Mouse (Mus musculus): Measurements from ENCODE around the gene Adgrl3. TPM values are rescaled to one million over a fixed set of nuclear protein-coding genes. Genes with fewer than 3 reads are reported as not detected.

Gene Adgrl3
- total and polyA plus RNA-seq, 3 experiments, result not detected

DNA sequence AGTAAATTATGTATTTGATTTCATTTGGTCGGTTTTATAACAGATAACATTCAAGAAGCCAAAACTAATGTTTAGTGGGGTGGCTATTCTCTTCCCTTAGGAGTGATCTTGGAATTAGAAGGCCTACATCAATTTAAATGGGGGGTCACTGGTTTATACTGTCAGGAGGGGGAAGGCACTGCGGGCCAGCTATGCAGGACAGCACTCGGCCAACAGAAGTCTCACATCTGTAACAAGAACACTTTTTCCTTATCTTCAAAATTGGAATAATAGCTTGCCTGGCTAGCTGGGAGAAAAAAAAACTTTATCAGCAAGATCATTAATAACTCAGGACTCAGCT, 325.1 kb downstream of the Adgrl3 start:
- H3K9ac ChIP-seq (ENCODE audit: control insufficient read depth, low read depth, low read length, poor library complexity, severe bottlenecking), result no peak overlapping the region
- no peaks in the 10 kb centered on the region for H3K36me3 ChIP-seq (ENCODE audit: control insufficient read depth in 1 of 2, insufficient read depth in 2 of 2, low read length in 2 of 2)
- no peak for DNase-seq (ENCODE audit: low read depth, low spot score)
- H3K4me1 ChIP-seq (ENCODE audit: control insufficient read depth in 1 of 2, insufficient read depth in 2 of 2, low read length in 2 of 2), result no peaks in the 10 kb centered on the region
- H3K27me3 ChIP-seq (ENCODE audit: control insufficient read depth in 1 of 2, insufficient read depth in 2 of 2, low read length in 2 of 2), result no peaks in the 10 kb centered on the region
- TF ChIP-seq MYC (IDR thresholded peaks at IDR 0.05; ENCODE audit: low read depth, low read length), result no peak
- TF ChIP-seq POLR2AphosphoS5 (IDR thresholded peaks at IDR 0.05; ENCODE audit: borderline replicate concordance, low read depth, low read length), result no peak
- no peak for TF ChIP-seq HCFC1 (IDR thresholded peaks at IDR 0.05; ENCODE audit: low read depth, low read length)
- no peak for TF ChIP-seq NRF1 (IDR thresholded peaks at IDR 0.05; ENCODE audit: insufficient read depth, low read depth, low read length, poor library complexity, severe bottlenecking)
- no peak for TF ChIP-seq ZNF384 (IDR thresholded peaks at IDR 0.05; ENCODE audit: low read depth, low read length)
- TF ChIP-seq ELF1 (IDR thresholded peaks at IDR 0.05; ENCODE audit: low read depth, low read length), result no peak
- no peak overlapping the region for H3K4me3 ChIP-seq (ENCODE audit: control insufficient read depth in 1 of 2, insufficient read depth in 1 of 2, low read depth in 2 of 2, low read length in 2 of 2)
- H3K9me3 ChIP-seq (replicated peaks; ENCODE audit: insufficient read depth, low read length), result no peaks in the 10 kb centered on the region
- H3K79me2 ChIP-seq (ENCODE audit: control insufficient read depth, insufficient read depth, low read length, poor library complexity), result no peaks in the 10 kb centered on the region
- no peak overlapping the region for H3K27ac ChIP-seq (ENCODE audit: control insufficient read depth, low read depth, low read length)

DNA sequence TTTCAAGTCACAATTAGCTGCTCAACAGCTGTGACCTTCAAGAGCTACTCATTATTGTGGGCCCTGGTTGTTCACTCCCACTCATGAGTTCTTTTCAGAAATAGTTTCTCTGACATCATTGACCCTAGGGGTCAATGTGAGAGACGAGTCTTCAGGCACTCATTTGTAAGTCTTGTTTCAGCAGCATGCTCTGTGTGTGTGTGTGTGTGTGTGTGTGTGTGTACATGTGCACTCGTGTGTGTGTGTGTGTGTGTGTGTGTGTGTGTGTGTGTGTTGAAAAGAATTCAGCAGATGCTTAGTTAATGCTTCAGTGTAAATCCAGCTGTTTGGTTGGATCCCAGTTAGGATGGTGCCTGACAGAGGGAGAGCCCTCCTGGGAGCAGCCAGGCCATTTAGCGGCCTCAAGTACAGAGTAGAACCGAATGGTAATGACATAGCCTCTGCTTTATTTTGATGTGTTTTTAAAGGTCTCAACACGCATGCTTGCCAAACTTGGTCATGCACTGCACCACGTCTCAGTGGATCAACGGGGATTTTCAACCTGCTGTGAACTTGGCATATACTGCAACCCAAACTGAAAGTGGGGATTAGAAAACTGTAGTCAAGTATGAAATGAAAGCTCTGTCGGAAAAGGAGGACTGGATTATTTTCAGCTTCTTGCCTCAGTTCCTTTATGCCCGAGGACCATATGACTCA, 325.6 kb downstream of the Adgrl3 start:
- no peaks in the 10 kb centered on the region for H3K9me3 ChIP-seq (replicated peaks; ENCODE audit: insufficient read depth, low read length)
- H3K4me1 ChIP-seq (ENCODE audit: control insufficient read depth in 1 of 2, insufficient read depth in 2 of 2, low read length in 2 of 2), result no peaks in the 10 kb centered on the region
- no peaks in the 10 kb centered on the region for H3K36me3 ChIP-seq (ENCODE audit: control insufficient read depth in 1 of 2, insufficient read depth in 2 of 2, low read length in 2 of 2)
- H3K27me3 ChIP-seq (ENCODE audit: control insufficient read depth in 1 of 2, insufficient read depth in 2 of 2, low read length in 2 of 2), result no peaks in the 10 kb centered on the region
- DNase-seq (ENCODE audit: low read depth, low spot score), result no peak
- no peak for TF ChIP-seq MYB (IDR thresholded peaks at IDR 0.05; ENCODE audit: low read depth, low read length)
- no peak for TF ChIP-seq UBTF (IDR thresholded peaks at IDR 0.05; ENCODE audit: borderline replicate concordance, insufficient read depth, low read depth, low read length)
- TF ChIP-seq CTCF (IDR thresholded peaks at IDR 0.05 in 2 of 3, conservative IDR thresholded peaks at IDR 0.05 in 1 of 3; ENCODE audit: control insufficient read depth in 1 of 3, insufficient read depth in 1 of 3, low read depth in 2 of 3, low read length in 3 of 3, poor library complexity in 1 of 3, severe bottlenecking in 1 of 3), result no peak
- no peak for TF ChIP-seq HCFC1 (IDR thresholded peaks at IDR 0.05; ENCODE audit: low read depth, low read length)
- no peak for TF ChIP-seq GABPA (IDR thresholded peaks at IDR 0.05; ENCODE audit: low read depth, low read length)
- TF ChIP-seq POLR2AphosphoS5 (IDR thresholded peaks at IDR 0.05; ENCODE audit: borderline replicate concordance, low read depth, low read length), result no peak
- no peak for TF ChIP-seq GATA1 (IDR thresholded peaks at IDR 0.05; ENCODE audit: low read depth, low read length)
- TF ChIP-seq CHD2 (IDR thresholded peaks at IDR 0.05; ENCODE audit: low read length), result no peak
- no peak for TF ChIP-seq ZKSCAN1 (IDR thresholded peaks at IDR 0.05; ENCODE audit: low read depth, low read length)
- no peak overlapping the region for H3K9ac ChIP-seq (ENCODE audit: control insufficient read depth, low read depth, low read length, poor library complexity, severe bottlenecking)
- no peak overlapping the region for H3K27ac ChIP-seq (ENCODE audit: control insufficient read depth, low read depth, low read length)
- H3K79me2 ChIP-seq (ENCODE audit: control insufficient read depth, insufficient read depth, low read length, poor library complexity), result no peaks in the 10 kb centered on the region
- no peak overlapping the region for H3K4me3 ChIP-seq (ENCODE audit: control insufficient read depth in 1 of 2, insufficient read depth in 1 of 2, low read depth in 2 of 2, low read length in 2 of 2)

DNA sequence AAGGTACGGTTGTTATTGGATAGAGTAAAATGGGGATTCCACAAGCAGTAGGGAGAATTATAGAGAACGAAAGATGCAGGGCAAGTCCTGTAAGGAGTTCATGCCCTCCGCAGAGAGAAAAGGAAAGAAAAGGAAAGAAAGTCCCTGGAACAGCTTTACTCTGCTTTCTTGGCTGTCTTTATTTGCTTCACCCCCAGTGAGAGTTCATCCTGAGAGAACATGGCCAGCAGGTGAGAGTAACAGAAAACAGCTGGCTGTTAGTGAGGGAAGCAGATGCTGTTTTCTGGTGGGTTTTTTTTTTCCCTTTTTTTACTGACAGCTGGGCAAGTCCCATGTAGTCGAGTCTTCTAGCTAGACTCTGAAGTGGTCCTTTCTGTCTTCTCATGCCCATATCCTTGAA, 327.6 kb downstream of the Adgrl3 start:
- Histone ChIP-seq H3K9ac (ENCODE audit: control insufficient read depth, low read depth, low read length, poor library complexity, severe bottlenecking) (no peak overlapping the region), H3K9me3 (replicated peaks; ENCODE audit: insufficient read depth, low read length) (no peaks in the 10 kb centered on the region), H3K4me3 (ENCODE audit: control insufficient read depth in 1 of 2, insufficient read depth in 1 of 2, low read depth in 2 of 2, low read length in 2 of 2) (no peak overlapping the region), H3K27ac (ENCODE audit: control insufficient read depth, low read depth, low read length) (no peak overlapping the region), H3K4me1 (ENCODE audit: control insufficient read depth in 1 of 2, insufficient read depth in 2 of 2, low read length in 2 of 2) (no peaks in the 10 kb centered on the region), H3K79me2 (ENCODE audit: control insufficient read depth, insufficient read depth, low read length, poor library complexity) (no peaks in the 10 kb centered on the region), H3K36me3 (ENCODE audit: control insufficient read depth in 1 of 2, insufficient read depth in 2 of 2, low read length in 2 of 2) (no peaks in the 10 kb centered on the region), H3K27me3 (ENCODE audit: control insufficient read depth in 1 of 2, insufficient read depth in 2 of 2, low read length in 2 of 2) (no peaks in the 10 kb centered on the region)
- no peak for TF ChIP-seq TCF12 (IDR thresholded peaks at IDR 0.05; ENCODE audit: low read depth, low read length)
- TF ChIP-seq RAD21 (IDR thresholded peaks at IDR 0.05; ENCODE audit: low read depth, low read length), result no peak
- no peak for TF ChIP-seq POLR2A (IDR thresholded peaks at IDR 0.05; ENCODE audit: control insufficient read depth in 1 of 2, insufficient read depth in 1 of 2, low read depth in 1 of 2, low read length in 2 of 2, poor library complexity in 1 of 2)
- TF ChIP-seq USF1 (IDR thresholded peaks at IDR 0.05; ENCODE audit: low read depth, low read length), result no peak
- TF ChIP-seq SMC3 (IDR thresholded peaks at IDR 0.05; ENCODE audit: low read depth, low read length), result no peak
- TF ChIP-seq GATA1 (IDR thresholded peaks at IDR 0.05; ENCODE audit: low read depth, low read length), result no peak
- TF ChIP-seq SIN3A (IDR thresholded peaks at IDR 0.05; ENCODE audit: low read length), result no peak
- DNase-seq (ENCODE audit: low read depth, low spot score), result no peak
